Mouse (Mus musculus) myocyte (in vitro differentiated cells): Measurements from ENCODE around the gene Nr2f1. TPM values are rescaled to one million over a fixed set of nuclear protein-coding genes. Genes with fewer than 3 reads are reported as not detected.
A peak's percentile ranks its signal among the peaks of the same experiment; 100 is the strongest.
"Not testable (repeated sequence)": the region's sequence is repeated elsewhere in the genome, so short reads cannot be mapped to it uniquely, and the experiment has no call there.

Experiments
- H3K27me3 ChIP-seq: one replicate; pipeline ENCODE4 v1.6.1; 2011; ENCODE audit not compliant: control insufficient read depth, insufficient read depth, insufficient read length
- H3K36me3 ChIP-seq: one replicate; pipeline ENCODE4 v1.6.1; 2011; ENCODE audit not compliant: control insufficient read depth, insufficient read depth
- H3K4me2 ChIP-seq: one replicate; pipeline ENCODE4 v1.6.1; 2011; ENCODE audit warnings: low read depth, control low read depth
- H3K4me3 ChIP-seq: one replicate; pipeline ENCODE4 v1.5.1; 2011; ENCODE audit warnings: mild to moderate bottlenecking, control low read depth, moderate library complexity
- H3K79me2 ChIP-seq: one replicate; pipeline ENCODE4 v1.6.1; 2011; ENCODE audit not compliant: control insufficient read depth, insufficient read depth
- H3ac ChIP-seq: one replicate; pipeline ENCODE4 v1.6.1; 2011; ENCODE audit not compliant: control insufficient read depth, insufficient read length
- CEBPB ChIP-seq: IDR thresholded peaks from 2 replicates; pipeline ENCODE4 v1.6.1; 2011; ENCODE audit warnings: mild to moderate bottlenecking, moderate library complexity; ENCODE audit not compliant: poor library complexity, insufficient read depth, severe bottlenecking
- E2F4 ChIP-seq: IDR thresholded peaks from one replicate; pipeline ENCODE4 v1.6.1; 2011; ENCODE audit warnings: mild to moderate bottlenecking, control low read depth, moderate library complexity; ENCODE audit not compliant: insufficient read depth
- MAX ChIP-seq: IDR thresholded peaks from one replicate; pipeline ENCODE4 v1.6.1; 2011; ENCODE audit warnings: low read depth, mild to moderate bottlenecking, control low read depth
- MYOD1 ChIP-seq, 3 experiments: IDR thresholded peaks; one replicate each; pipeline ENCODE4 v1.6.1; 2011; ENCODE audit warnings: control low read depth in 2 of 3, low read depth in 2 of 3, mild to moderate bottlenecking in 2 of 3, moderate library complexity in 1 of 3; ENCODE audit not compliant: insufficient read length in 2 of 3, control insufficient read depth in 1 of 3
- MYOG ChIP-seq, 3 experiments: IDR thresholded peaks; one replicate each; pipeline ENCODE4 v1.6.1; 2011; ENCODE audit warnings: control low read depth in 2 of 3, low read depth in 2 of 3, mild to moderate bottlenecking in 2 of 3; ENCODE audit not compliant: insufficient read length in 2 of 3, control insufficient read depth in 1 of 3, insufficient read depth in 1 of 3
- POLR2A ChIP-seq: IDR thresholded peaks from one replicate; pipeline ENCODE4 v1.6.1; 2011; ENCODE audit warnings: low read depth, mild to moderate bottlenecking, control low read depth, moderate library complexity; ENCODE audit not compliant: insufficient read length
- POLR2AphosphoS2 ChIP-seq: IDR thresholded peaks from one replicate; pipeline ENCODE4 v1.6.1; 2011; ENCODE audit warnings: low read depth, control low read depth; ENCODE audit not compliant: insufficient read length
- REST ChIP-seq: IDR thresholded peaks from one replicate; pipeline ENCODE4 v1.6.1; 2011; ENCODE audit warnings: mild to moderate bottlenecking, control low read depth, moderate library complexity; ENCODE audit not compliant: insufficient read depth, insufficient read length
- SRF ChIP-seq: IDR thresholded peaks from one replicate; pipeline ENCODE4 v1.6.1; 2011; ENCODE audit warnings: low read depth; ENCODE audit not compliant: control insufficient read depth, insufficient read length
- TCF12 ChIP-seq: IDR thresholded peaks from one replicate; pipeline ENCODE4 v1.6.1; 2011; ENCODE audit warnings: mild to moderate bottlenecking, control low read depth; ENCODE audit not compliant: poor library complexity, insufficient read depth, severe bottlenecking
- TCF3 ChIP-seq: IDR thresholded peaks from one replicate; pipeline ENCODE4 v1.6.1; 2011; ENCODE audit warnings: low read depth, control low read depth; ENCODE audit not compliant: insufficient read length
- USF1 ChIP-seq: IDR thresholded peaks from one replicate; pipeline ENCODE4 v1.6.1; 2011; ENCODE audit warnings: low read depth, mild to moderate bottlenecking, control low read depth, moderate library complexity
- polyA plus RNA-seq: library from polyadenylated mRNA; unstranded; fragments of >200 nt; fragmentation: generic; extraction: Trizol; gene quantifications from one replicate; pipeline ENCODE4 v1.2.1, GENCODE M21; 2012; ENCODE audit warnings: missing spikeins

The Nr2f1 gene
- 5.8 TPM for polyA plus RNA-seq

DNA sequence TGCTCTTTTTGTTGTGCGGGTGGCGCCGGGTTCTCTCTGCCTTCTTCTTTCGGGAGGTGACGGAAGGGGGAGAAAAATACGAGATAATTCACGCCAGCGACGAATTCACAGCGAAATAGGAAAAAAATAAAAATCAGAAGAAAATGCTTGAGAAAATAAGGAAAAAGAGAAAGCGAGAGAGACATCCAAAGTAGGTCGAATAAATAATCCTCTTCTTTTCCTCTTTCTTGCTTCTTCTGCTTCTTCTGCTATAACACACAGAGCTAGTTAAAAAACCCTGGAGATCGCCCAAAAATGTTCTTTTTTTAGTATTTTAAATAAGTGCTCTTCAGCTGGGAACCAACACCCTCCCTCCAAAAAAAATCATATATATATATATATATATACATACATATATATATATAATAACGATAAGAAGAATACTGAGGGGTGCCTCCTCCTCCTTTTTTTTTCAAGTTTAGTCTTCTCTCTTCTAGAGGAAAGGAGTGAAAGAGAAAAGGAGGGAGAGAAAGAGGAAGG is at the start of gene Nr2f1:
Gene Nr2f1 (minus strand): TSS at position 116 of the 519 bp plus-strand sequence.
- H3K4me2 ChIP-seq: peak within 1 kb of the TSS; percentile 100
- H3K79me2 ChIP-seq: peaks cover 15% of the 10 kb centered on the region
- H3ac ChIP-seq: peak within 1 kb of the TSS; percentile 98
- peak within 1 kb of the TSS; percentile 78 for H3K4me3 ChIP-seq
- TF ChIP-seq TCF3 (no peak), MYOD1 (IDR thresholded peaks at IDR 0.05; ENCODE audit: control insufficient read depth in 1 of 3, insufficient read length in 2 of 3, low read depth in 2 of 3) (no peak), USF1 (no peak), REST (no peak), MAX (no peak), TCF12 (no peak), SRF (no peak), POLR2AphosphoS2 (no peak), MYOG (IDR thresholded peaks at IDR 0.05; ENCODE audit: control insufficient read depth in 1 of 3, insufficient read depth in 1 of 3, insufficient read length in 2 of 3, low read depth in 2 of 3) (no peak), POLR2A (no peak), CEBPB (no peak), E2F4 (no peak)
- no peaks in the 10 kb centered on the region for H3K36me3 ChIP-seq
- no peaks in the 10 kb centered on the region for H3K27me3 ChIP-seq

DNA sequence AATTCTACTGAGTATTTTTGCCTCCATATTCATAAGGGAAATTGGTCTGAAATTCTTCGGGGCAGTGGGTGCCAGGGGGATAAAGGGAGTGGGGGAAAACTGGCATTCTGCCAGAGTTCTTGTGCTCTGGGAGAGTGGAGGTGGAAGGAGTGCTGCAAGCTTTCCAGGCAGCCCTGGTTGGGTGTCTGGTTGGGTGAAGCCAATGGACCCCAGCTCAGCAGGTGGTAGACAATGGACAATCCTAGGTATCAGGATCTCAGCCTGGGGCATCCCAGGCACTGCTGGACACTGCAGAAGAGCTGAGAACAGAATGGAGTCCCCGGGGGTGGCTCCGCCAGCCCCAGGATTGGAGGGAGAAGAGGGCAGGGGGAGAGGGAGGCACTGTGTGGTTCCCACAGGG is 22.1 kb upstream of the Nr2f1 start:
- H3K4me2 ChIP-seq: no peak overlapping the region
- H3K36me3 ChIP-seq: no peaks in the 10 kb centered on the region
- H3K4me3 ChIP-seq: no peak overlapping the region
- TF ChIP-seq MYOG (IDR thresholded peaks at IDR 0.05; ENCODE audit: control insufficient read depth in 1 of 3, insufficient read depth in 1 of 3, insufficient read length in 2 of 3, low read depth in 2 of 3) (no peak), POLR2AphosphoS2 (no peak), MYOD1 (IDR thresholded peaks at IDR 0.05; ENCODE audit: control insufficient read depth in 1 of 3, insufficient read length in 2 of 3, low read depth in 2 of 3) (no peak), REST (no peak), TCF3 (no peak), USF1 (no peak), E2F4 (no peak), MAX (no peak), POLR2A (no peak), TCF12 (no peak)
- no peaks in the 10 kb centered on the region for H3K27me3 ChIP-seq
- H3ac ChIP-seq: no peak overlapping the region
- H3K79me2 ChIP-seq: no peaks in the 10 kb centered on the region

DNA sequence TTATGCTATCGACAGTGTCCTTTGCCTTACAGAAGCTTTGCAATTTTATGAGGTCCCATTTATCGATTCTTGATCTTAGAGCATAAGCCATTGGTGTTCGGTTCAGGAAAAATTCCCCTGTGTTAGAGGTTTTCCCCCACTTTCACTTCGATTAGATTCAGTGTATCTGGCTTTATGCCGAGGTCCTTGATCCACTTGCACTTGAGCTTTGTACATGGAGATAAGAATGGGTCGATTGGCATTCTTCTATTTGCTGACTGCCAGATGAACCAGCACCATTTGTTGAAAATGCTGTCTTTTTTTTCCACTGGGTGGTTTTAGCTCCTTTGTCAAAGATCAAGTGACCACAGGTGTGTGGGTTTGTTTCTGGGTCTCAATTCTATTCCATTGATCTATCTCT is 20.7 kb upstream of the Nr2f1 start:
- H3K36me3 ChIP-seq, H3K4me2 ChIP-seq, H3K27me3 ChIP-seq, H3ac ChIP-seq, H3K79me2 ChIP-seq, H3K4me3 ChIP-seq: not testable (repeated sequence)

DNA sequence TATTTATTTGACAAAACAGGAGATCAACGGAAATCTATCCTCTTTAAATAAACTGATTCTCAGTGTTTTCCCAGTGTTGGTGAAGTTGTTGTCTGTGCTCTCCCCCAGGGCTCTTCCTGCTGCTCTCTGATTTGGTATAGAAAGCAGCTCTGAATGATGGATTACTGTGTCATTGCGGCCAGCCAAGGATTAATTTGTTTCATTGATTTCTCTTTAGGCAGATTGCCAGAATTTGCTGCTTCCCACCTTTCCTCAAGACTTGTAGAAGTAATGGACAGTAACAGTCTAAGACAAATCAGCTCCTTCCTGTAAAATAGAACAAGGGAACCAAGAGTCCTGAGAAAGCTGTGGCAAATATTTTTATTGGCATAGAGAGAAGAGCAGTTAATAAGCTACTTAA is 15.7 kb upstream of the Nr2f1 start:
- no peak for TF ChIP-seq E2F4
- Histone ChIP-seq H3K4me2 (no peak overlapping the region), H3K4me3 (no peak overlapping the region), H3K36me3 (no peaks in the 10 kb centered on the region), H3ac (no peak overlapping the region), H3K27me3 (no peaks in the 10 kb centered on the region), H3K79me2 (no peaks in the 10 kb centered on the region)

DNA sequence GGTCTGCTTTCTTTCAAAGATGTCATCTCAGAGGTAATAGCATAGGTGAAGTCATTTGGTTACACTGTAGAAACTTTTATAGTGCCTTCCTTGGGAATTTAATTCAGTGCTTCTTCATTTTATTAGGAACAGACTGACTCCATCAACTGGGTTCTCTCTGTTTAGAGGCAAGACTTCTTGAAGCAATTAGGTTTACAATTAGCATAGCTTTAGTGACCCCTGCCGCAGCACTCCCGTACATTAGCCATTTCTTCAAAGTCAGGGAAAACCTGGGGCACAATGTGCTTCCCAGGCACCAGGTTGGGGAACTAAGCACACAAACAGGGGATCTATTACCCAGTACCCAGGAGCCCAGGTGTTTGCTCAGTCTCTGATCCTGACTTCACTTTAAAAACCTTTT is 13.6 kb upstream of the Nr2f1 start:
- TF ChIP-seq MYOG (IDR thresholded peaks at IDR 0.05; ENCODE audit: control insufficient read depth in 1 of 3, insufficient read depth in 1 of 3, insufficient read length in 2 of 3, low read depth in 2 of 3) (no peak), SRF (no peak)
- H3K4me2 ChIP-seq: no peak overlapping the region
- H3K4me3 ChIP-seq: no peak overlapping the region
- no peaks in the 10 kb centered on the region for H3K27me3 ChIP-seq
- no peaks in the 10 kb centered on the region for H3K36me3 ChIP-seq
- no peaks in the 10 kb centered on the region for H3K79me2 ChIP-seq
- H3ac ChIP-seq: no peak overlapping the region

DNA sequence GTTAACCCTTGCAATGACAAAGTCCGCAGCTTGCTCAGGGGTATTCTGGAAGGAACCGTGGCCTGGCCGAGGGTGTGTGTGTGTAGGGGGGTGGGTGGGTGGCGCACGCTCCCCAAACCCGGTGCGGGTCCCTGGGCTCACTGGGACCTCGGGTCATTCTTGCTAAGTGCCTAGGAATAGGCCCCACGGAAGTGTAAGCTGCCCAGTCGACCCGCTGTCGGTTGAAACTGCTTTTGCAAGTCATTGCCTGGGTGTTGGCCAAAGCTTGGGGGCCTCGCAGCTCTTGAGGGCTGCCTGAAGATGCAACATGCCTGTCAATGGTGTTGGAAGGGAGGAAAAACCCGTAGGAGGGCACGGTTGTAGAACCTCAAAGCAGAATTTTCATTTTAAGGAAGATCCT is 12.6 kb upstream of the Nr2f1 start:
- Histone ChIP-seq H3K4me2 (no peak overlapping the region), H3K79me2 (no peaks in the 10 kb centered on the region), H3K4me3 (no peak overlapping the region), H3K36me3 (no peaks in the 10 kb centered on the region), H3K27me3 (no peaks in the 10 kb centered on the region), H3ac (no peak overlapping the region)
- no peak for TF ChIP-seq REST
